Mouse (Mus musculus): Measurements from ENCODE around the gene Nfil3. TPM values are rescaled to one million over a fixed set of nuclear protein-coding genes. Genes with fewer than 3 reads are reported as not detected.

Gene Nfil3
- polyA plus RNA-seq (2012; rRNA removed): 1.6 and 1.8 TPM in 2 replicates

- H3K27ac ChIP-seq (ENCODE audit: control insufficient read depth, insufficient read depth, low read depth, low read length): peak within 1 kb of the TSS; percentile 57; the same call in 1 of the 2 replicates
Observed at GRCm38 (mm10) chr13:52980951-52981421, at the start of gene Nfil3. Gene Nfil3 (minus strand): TSS chr13:52981073.

GRCm38 (mm10) chr13:53024285-53024684, 43.4 kb upstream of the Nfil3 start:
- Histone ChIP-seq H3K27me3 (ENCODE audit: control insufficient read depth, insufficient read depth, low read length) (no peaks in the 10 kb centered on the region), H3K36me3 (ENCODE audit: control insufficient read depth, insufficient read depth, low read length) (no peaks in the 10 kb centered on the region), H3K4me3 (ENCODE audit: control insufficient read depth, low read depth, low read length) (no peak overlapping the region), H3K27ac (ENCODE audit: control insufficient read depth, insufficient read depth, low read depth, low read length) (no peak overlapping the region), H3K4me1 (ENCODE audit: control insufficient read depth, insufficient read depth, low read length) (no peaks in the 10 kb centered on the region)
- no peak for TF ChIP-seq POLR2A (IDR thresholded peaks at IDR 0.05; ENCODE audit: control insufficient read depth, low read depth, low read length)
- no peak for TF ChIP-seq CTCF (IDR thresholded peaks at IDR 0.05; ENCODE audit: control insufficient read depth, insufficient read depth, insufficient replicate concordance, low read depth, low read length)

More at GRCm38 (mm10) chr13:52980951-52981421, at the start of gene Nfil3:
- Histone ChIP-seq H3K36me3 (ENCODE audit: control insufficient read depth, insufficient read depth, low read length) (no peaks in the 10 kb centered on the region), H3K27me3 (ENCODE audit: control insufficient read depth, insufficient read depth, low read length) (peaks cover 5% of the 10 kb centered on the region; the same call in 1 of the 2 replicates), H3K4me1 (ENCODE audit: control insufficient read depth, insufficient read depth, low read length) (peaks cover 16% of the 10 kb centered on the region), H3K4me3 (ENCODE audit: control insufficient read depth, low read depth, low read length) (peak within 1 kb of the TSS; percentile 87)
- TF ChIP-seq POLR2A (IDR thresholded peaks at IDR 0.05; ENCODE audit: control insufficient read depth, low read depth, low read length) (peak; percentile 32; the same call in 1 of the 2 replicates), CTCF (IDR thresholded peaks at IDR 0.05; ENCODE audit: control insufficient read depth, insufficient read depth, insufficient replicate concordance, low read depth, low read length) (no peak)

- Histone ChIP-seq H3K27ac (ENCODE audit: control insufficient read depth, insufficient read depth, low read depth, low read length) (no peak overlapping the region), H3K4me3 (ENCODE audit: control insufficient read depth, low read depth, low read length) (no peak overlapping the region), H3K4me1 (ENCODE audit: control insufficient read depth, insufficient read depth, low read length) (no peaks in the 10 kb centered on the region), H3K27me3 (ENCODE audit: control insufficient read depth, insufficient read depth, low read length) (no peaks in the 10 kb centered on the region), H3K36me3 (ENCODE audit: control insufficient read depth, insufficient read depth, low read length) (no peaks in the 10 kb centered on the region)
- TF ChIP-seq POLR2A (IDR thresholded peaks at IDR 0.05; ENCODE audit: control insufficient read depth, low read depth, low read length): no peak
Observed at GRCm38 (mm10) chr13:53020282-53020681, 39.4 kb upstream of the Nfil3 start.

GRCm38 (mm10) chr13:53019532-53019931, 38.7 kb upstream of the Nfil3 start:
- TF ChIP-seq CTCF (IDR thresholded peaks at IDR 0.05; ENCODE audit: control insufficient read depth, insufficient read depth, insufficient replicate concordance, low read depth, low read length): peak; percentile 78; the same call in 1 of the 2 replicates
- TF ChIP-seq POLR2A (IDR thresholded peaks at IDR 0.05; ENCODE audit: control insufficient read depth, low read depth, low read length): no peak
- H3K27ac ChIP-seq (ENCODE audit: control insufficient read depth, insufficient read depth, low read depth, low read length): no peak overlapping the region
- no peak overlapping the region for H3K4me3 ChIP-seq (ENCODE audit: control insufficient read depth, low read depth, low read length)
- no peaks in the 10 kb centered on the region for H3K4me1 ChIP-seq (ENCODE audit: control insufficient read depth, insufficient read depth, low read length)
- no peaks in the 10 kb centered on the region for H3K36me3 ChIP-seq (ENCODE audit: control insufficient read depth, insufficient read depth, low read length)
- H3K27me3 ChIP-seq (ENCODE audit: control insufficient read depth, insufficient read depth, low read length): no peaks in the 10 kb centered on the region

- TF ChIP-seq CTCF (IDR thresholded peaks at IDR 0.05; ENCODE audit: control insufficient read depth, insufficient read depth, insufficient replicate concordance, low read depth, low read length) (no peak), POLR2A (IDR thresholded peaks at IDR 0.05; ENCODE audit: control insufficient read depth, low read depth, low read length) (no peak)
- H3K4me3 ChIP-seq (ENCODE audit: control insufficient read depth, low read depth, low read length): no peak overlapping the region
- no peaks in the 10 kb centered on the region for H3K36me3 ChIP-seq (ENCODE audit: control insufficient read depth, insufficient read depth, low read length)
- H3K27me3 ChIP-seq (ENCODE audit: control insufficient read depth, insufficient read depth, low read length): no peaks in the 10 kb centered on the region
- H3K27ac ChIP-seq (ENCODE audit: control insufficient read depth, insufficient read depth, low read depth, low read length): no peak overlapping the region
- no peaks in the 10 kb centered on the region for H3K4me1 ChIP-seq (ENCODE audit: control insufficient read depth, insufficient read depth, low read length)
Observed at GRCm38 (mm10) chr13:53018976-53019375, 38.1 kb upstream of the Nfil3 start.

- H3K27ac ChIP-seq (ENCODE audit: control insufficient read depth, insufficient read depth, low read depth, low read length): no peak overlapping the region
- no peak for TF ChIP-seq CTCF (IDR thresholded peaks at IDR 0.05; ENCODE audit: control insufficient read depth, insufficient read depth, insufficient replicate concordance, low read depth, low read length)
- TF ChIP-seq POLR2A (IDR thresholded peaks at IDR 0.05; ENCODE audit: control insufficient read depth, low read depth, low read length): no peak
- H3K36me3 ChIP-seq (ENCODE audit: control insufficient read depth, insufficient read depth, low read length): no peaks in the 10 kb centered on the region
- H3K4me3 ChIP-seq (ENCODE audit: control insufficient read depth, low read depth, low read length): no peak overlapping the region
- H3K27me3 ChIP-seq (ENCODE audit: control insufficient read depth, insufficient read depth, low read length): no peaks in the 10 kb centered on the region
- H3K4me1 ChIP-seq (ENCODE audit: control insufficient read depth, insufficient read depth, low read length): no peaks in the 10 kb centered on the region
Observed at GRCm38 (mm10) chr13:53017983-53018382, 37.1 kb upstream of the Nfil3 start.

GRCm38 (mm10) chr13:53017117-53017516, 36.2 kb upstream of the Nfil3 start:
- Histone ChIP-seq H3K36me3 (ENCODE audit: control insufficient read depth, insufficient read depth, low read length) (no peaks in the 10 kb centered on the region), H3K27me3 (ENCODE audit: control insufficient read depth, insufficient read depth, low read length) (no peaks in the 10 kb centered on the region), H3K4me3 (ENCODE audit: control insufficient read depth, low read depth, low read length) (no peak overlapping the region), H3K4me1 (ENCODE audit: control insufficient read depth, insufficient read depth, low read length) (no peaks in the 10 kb centered on the region), H3K27ac (ENCODE audit: control insufficient read depth, insufficient read depth, low read depth, low read length) (no peak overlapping the region)
- peak; percentile 49; the same call in 1 of the 2 replicates for TF ChIP-seq CTCF (IDR thresholded peaks at IDR 0.05; ENCODE audit: control insufficient read depth, insufficient read depth, insufficient replicate concordance, low read depth, low read length)
- TF ChIP-seq POLR2A (IDR thresholded peaks at IDR 0.05; ENCODE audit: control insufficient read depth, low read depth, low read length): no peak

GRCm38 (mm10) chr13:53011426-53011825, 30.6 kb upstream of the Nfil3 start:
- H3K27ac ChIP-seq (ENCODE audit: control insufficient read depth, insufficient read depth, low read depth, low read length): no peak overlapping the region
- H3K27me3 ChIP-seq (ENCODE audit: control insufficient read depth, insufficient read depth, low read length): no peaks in the 10 kb centered on the region
- no peaks in the 10 kb centered on the region for H3K4me1 ChIP-seq (ENCODE audit: control insufficient read depth, insufficient read depth, low read length)
- no peak overlapping the region for H3K4me3 ChIP-seq (ENCODE audit: control insufficient read depth, low read depth, low read length)
- TF ChIP-seq CTCF (IDR thresholded peaks at IDR 0.05; ENCODE audit: control insufficient read depth, insufficient read depth, insufficient replicate concordance, low read depth, low read length) (no peak), POLR2A (IDR thresholded peaks at IDR 0.05; ENCODE audit: control insufficient read depth, low read depth, low read length) (no peak)
- no peaks in the 10 kb centered on the region for H3K36me3 ChIP-seq (ENCODE audit: control insufficient read depth, insufficient read depth, low read length)

All from testis, adult 2 months (tissue).